Mouse (Mus musculus) CH12.LX (cell line): ENCODE results near the gene Prkce.

Experiments
- CTCF ChIP-seq, 2 experiments: IDR thresholded peaks in 1 of 2; conservative IDR thresholded peaks in 1 of 2; 2 replicates each; pipeline ENCODE4 v1.5.1; 2011 to 2012; ENCODE audit warnings: low read depth in 2 of 2, low read length in 2 of 2, improper control_type of control experiment in 1 of 2, inconsistent platforms in 1 of 2, mild to moderate bottlenecking in 1 of 2, moderate library complexity in 1 of 2
- ELF1 ChIP-seq: IDR thresholded peaks from 2 replicates; pipeline ENCODE4 v1.6.1; 2014; ENCODE audit warnings: low read depth, mild to moderate bottlenecking, inconsistent platforms, low read length, improper control_type of control experiment
- EP300 ChIP-seq: IDR thresholded peaks from 2 replicates; pipeline ENCODE4 v1.6.1; 2011; ENCODE audit warnings: low read length, improper control_type of control experiment
- GABPA ChIP-seq: IDR thresholded peaks from 2 replicates; pipeline ENCODE4 v1.6.1; 2012; ENCODE audit warnings: low read depth, low read length, improper control_type of control experiment, inconsistent platforms; ENCODE audit not compliant: insufficient replicate concordance
- HCFC1 ChIP-seq: IDR thresholded peaks from 2 replicates; pipeline ENCODE4 v1.6.1; 2012; ENCODE audit warnings: low read depth, mild to moderate bottlenecking, inconsistent platforms, low read length, improper control_type of control experiment
- NELFE ChIP-seq: IDR thresholded peaks from 2 replicates; pipeline ENCODE4 v1.6.1; 2011; ENCODE audit warnings: low read depth, low read length, improper control_type of control experiment
- POLR2A ChIP-seq: IDR thresholded peaks from 2 replicates; pipeline ENCODE4 v1.6.1; 2011; ENCODE audit warnings: low read depth, mild to moderate bottlenecking, improper control_type of control experiment, low read length
- RAD21 ChIP-seq: IDR thresholded peaks from 2 replicates; pipeline ENCODE4 v1.6.1; 2011; ENCODE audit warnings: low read depth, mild to moderate bottlenecking, low read length, improper control_type of control experiment, moderate library complexity
- SIN3A ChIP-seq: IDR thresholded peaks from 2 replicates; pipeline ENCODE4 v1.6.1; 2012; ENCODE audit warnings: low read length, improper control_type of control experiment, inconsistent platforms
- TCF12 ChIP-seq: IDR thresholded peaks from 2 replicates; pipeline ENCODE4 v1.6.1; 2014; ENCODE audit warnings: low read depth, mild to moderate bottlenecking, inconsistent platforms, low read length, improper control_type of control experiment
- ZC3H11A ChIP-seq: IDR thresholded peaks from 2 replicates; pipeline ENCODE4 v1.6.1; 2012; ENCODE audit warnings: low read depth, mild to moderate bottlenecking, inconsistent platforms, low read length, improper control_type of control experiment
- ZKSCAN1 ChIP-seq: IDR thresholded peaks from 2 replicates; pipeline ENCODE4 v1.6.1; 2012; ENCODE audit warnings: low read depth, inconsistent platforms, low read length, improper control_type of control experiment, borderline replicate concordance

- no peak for TF ChIP-seq NELFE
- no peak for TF ChIP-seq CTCF (conservative IDR thresholded peaks at IDR 0.05 in 1 of 2, IDR thresholded peaks at IDR 0.05 in 1 of 2; ENCODE audit: low read depth in 2 of 2, low read length in 2 of 2)
- TF ChIP-seq EP300: no peak
- no peak for TF ChIP-seq HCFC1
- TF ChIP-seq GABPA: no peak
- no peak for TF ChIP-seq POLR2A
- no peak for TF ChIP-seq ELF1
- TF ChIP-seq RAD21: no peak
- no peak for TF ChIP-seq ZC3H11A
- no peak for TF ChIP-seq TCF12
- TF ChIP-seq ZKSCAN1: no peak
- TF ChIP-seq SIN3A: no peak
Observed at GRCm38 (mm10) chr17:86242291-86242690, 74.7 kb downstream of the Prkce start.
